Mouse (Mus musculus): ENCODE measurements around the gene Tex19.1. TPM values are rescaled to one million over a fixed set of nuclear protein-coding genes. Genes with fewer than 3 reads are reported as not detected.

Gene Tex19.1
- polyA plus RNA-seq, 1 experiment, result not detected

DNA sequence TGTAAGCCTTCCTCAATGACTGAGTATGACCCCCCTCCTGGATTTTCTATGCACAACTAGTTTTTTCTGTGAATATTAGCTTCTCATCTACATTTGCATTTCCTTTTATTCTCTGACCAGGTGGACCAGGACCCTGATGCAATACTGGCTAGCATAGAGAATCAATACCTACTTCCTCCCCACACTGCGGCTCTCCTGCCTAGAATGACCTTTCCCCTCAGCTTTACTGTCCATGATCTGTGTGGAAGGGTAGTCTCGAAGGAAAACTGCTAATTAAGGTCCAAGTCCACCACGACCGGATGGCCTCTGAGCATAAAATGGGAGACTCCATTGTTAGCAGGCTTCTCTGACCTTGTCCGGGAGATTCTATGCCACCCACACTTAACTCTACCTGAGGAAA lies 8.3 kb upstream of the Tex19.1 start:
- no peak for DNase-seq
- H3K4me1 ChIP-seq (ENCODE audit: control insufficient read depth, insufficient read depth, low read length), result no peaks in the 10 kb centered on the region
- TF ChIP-seq CTCF (IDR thresholded peaks at IDR 0.05; ENCODE audit: insufficient read depth, low read length) (no peak), POLR2A (IDR thresholded peaks at IDR 0.05; ENCODE audit: borderline replicate concordance, extremely low read depth, low read depth, low read length) (no peak)
- no peak overlapping the region for H3K4me3 ChIP-seq (replicated peaks; ENCODE audit: extremely low read depth, low read depth, low read length)
- WGBS, result 88% methylated on average over 5 of the region's 5 CpGs

DNA sequence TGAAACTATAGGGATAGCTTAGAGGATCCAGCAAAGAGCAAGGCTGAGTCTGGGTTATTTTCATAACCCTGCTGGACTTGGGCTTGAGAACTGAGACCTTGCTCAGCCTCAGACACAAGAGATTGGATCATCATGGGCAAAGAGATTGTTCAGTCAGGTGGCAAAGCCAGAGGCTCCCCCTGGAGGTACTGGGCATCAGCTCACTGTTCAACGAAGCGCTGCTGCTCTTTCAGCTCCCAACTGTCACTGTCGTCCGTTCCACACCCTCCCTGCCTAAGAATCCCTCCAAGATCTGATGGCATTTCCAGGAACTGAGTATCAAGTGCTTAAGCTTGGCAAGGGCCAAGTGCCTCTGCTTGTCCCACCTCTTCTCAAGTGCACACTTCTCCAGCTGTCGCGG lies 7.2 kb upstream of the Tex19.1 start:
- WGBS, result 35% methylated on average over 6 of the region's 6 CpGs
- Histone ChIP-seq H3K4me1 (ENCODE audit: control insufficient read depth, insufficient read depth, low read length) (no peaks in the 10 kb centered on the region), H3K4me3 (replicated peaks; ENCODE audit: extremely low read depth, low read depth, low read length) (no peak overlapping the region)
- DNase-seq, result peak; percentile 8
- peak; percentile 32; the same call in 1 of the 2 replicates for TF ChIP-seq CTCF (IDR thresholded peaks at IDR 0.05; ENCODE audit: insufficient read depth, low read length)
- no peak for TF ChIP-seq POLR2A (IDR thresholded peaks at IDR 0.05; ENCODE audit: borderline replicate concordance, extremely low read depth, low read depth, low read length)

DNA sequence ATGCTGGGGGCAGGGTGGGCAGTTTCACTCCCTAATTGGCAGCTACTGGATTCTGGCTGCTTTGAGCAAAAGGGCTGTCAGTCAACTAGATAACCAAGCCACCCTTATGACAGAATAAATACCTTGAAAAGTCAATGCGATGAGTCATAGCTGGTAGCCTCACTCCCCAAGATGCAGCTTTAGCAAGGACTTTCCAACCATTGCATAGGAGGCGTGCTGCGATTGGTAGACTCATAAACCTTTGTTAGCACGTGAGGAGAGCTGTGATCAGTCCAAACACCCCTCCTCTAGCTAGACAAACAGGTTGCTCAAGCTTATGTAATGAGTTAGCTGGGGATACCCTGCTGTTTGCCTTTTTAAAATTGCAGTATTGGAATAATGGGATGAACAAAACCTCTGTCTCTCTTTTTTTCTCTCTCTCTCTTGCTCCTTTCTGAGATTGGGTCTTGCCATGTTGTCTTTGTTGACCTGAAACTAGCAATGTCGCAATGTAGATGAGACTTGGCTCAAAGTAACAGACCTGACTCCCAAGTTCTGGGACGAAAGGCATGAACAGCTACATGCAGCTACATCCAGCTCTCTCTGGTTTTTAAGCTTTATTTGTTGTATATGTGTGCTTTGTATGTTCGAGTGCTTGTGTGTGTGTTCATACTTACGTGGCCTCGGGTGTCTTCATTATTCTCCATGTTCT lies 2.5 kb upstream of the Tex19.1 start:
- no peak for TF ChIP-seq CTCF (IDR thresholded peaks at IDR 0.05; ENCODE audit: insufficient read depth, low read length)
- WGBS, result 71% methylated on average over 9 of the region's 9 CpGs
- H3K4me1 ChIP-seq (ENCODE audit: control insufficient read depth, insufficient read depth, low read length), result no peaks in the 10 kb centered on the region
- H3K4me3 ChIP-seq (replicated peaks; ENCODE audit: extremely low read depth, low read depth, low read length), result no peak overlapping the region
- DNase-seq, result no peak

DNA sequence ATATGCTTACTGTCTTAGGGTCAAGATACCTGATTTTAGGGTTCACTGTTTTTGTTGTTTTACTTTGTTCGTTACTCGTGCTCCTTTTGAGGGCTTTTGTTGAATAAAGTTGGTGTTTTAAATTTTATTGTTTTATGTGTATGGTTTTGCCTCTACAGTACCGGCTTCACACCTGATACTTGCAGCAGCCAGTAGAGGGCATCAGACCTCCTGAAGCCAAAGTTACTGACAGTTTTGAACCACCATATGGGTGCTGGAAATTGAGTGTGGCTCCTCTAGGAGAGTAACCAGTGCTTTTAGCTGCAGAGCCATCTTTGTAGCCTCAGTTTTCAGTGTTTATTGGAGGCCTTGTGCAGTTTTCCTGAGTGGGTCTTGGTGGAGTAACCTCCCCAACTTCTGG lies 2.2 kb downstream of the Tex19.1 start:
- no peak for TF ChIP-seq POLR2A (IDR thresholded peaks at IDR 0.05; ENCODE audit: borderline replicate concordance, extremely low read depth, low read depth, low read length)
- TF ChIP-seq CTCF (IDR thresholded peaks at IDR 0.05; ENCODE audit: insufficient read depth, low read length), result no peak
- DNase-seq, result no peak
- H3K4me3 ChIP-seq (replicated peaks; ENCODE audit: extremely low read depth, low read depth, low read length), result no peak overlapping the region
- 75% methylated on average over 3 of the region's 3 CpGs for WGBS
- H3K4me1 ChIP-seq (ENCODE audit: control insufficient read depth, insufficient read depth, low read length), result no peaks in the 10 kb centered on the region

DNA sequence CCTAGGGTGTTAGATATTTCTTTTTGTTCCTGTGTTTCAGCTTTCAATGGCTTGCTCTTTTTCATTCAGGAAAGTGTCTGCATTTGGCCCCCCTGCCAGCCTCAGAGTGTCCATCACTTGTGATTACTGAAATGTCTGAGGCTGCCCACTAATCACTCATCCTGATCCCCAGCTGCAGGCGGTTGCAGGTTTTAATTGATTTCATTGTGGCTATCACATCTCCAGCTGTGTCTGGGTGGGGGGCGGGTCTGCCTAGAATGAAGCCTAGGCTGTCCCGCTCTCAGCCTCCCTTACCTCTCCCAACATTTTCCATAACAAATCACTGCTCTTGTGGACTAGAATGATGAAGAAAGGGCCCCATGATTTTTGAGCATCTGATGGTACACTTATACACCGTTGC lies 8.3 kb downstream of the Tex19.1 start:
- Histone ChIP-seq H3K4me1 (ENCODE audit: control insufficient read depth, insufficient read depth, low read length) (peaks cover 3% of the 10 kb centered on the region), H3K4me3 (replicated peaks; ENCODE audit: extremely low read depth, low read depth, low read length) (no peak overlapping the region)
- DNase-seq, result no peak
- TF ChIP-seq CTCF (IDR thresholded peaks at IDR 0.05; ENCODE audit: insufficient read depth, low read length) (no peak), POLR2A (IDR thresholded peaks at IDR 0.05; ENCODE audit: borderline replicate concordance, extremely low read depth, low read depth, low read length) (no peak)
- WGBS, result 47% methylated on average over 4 of the region's 4 CpGs

DNA sequence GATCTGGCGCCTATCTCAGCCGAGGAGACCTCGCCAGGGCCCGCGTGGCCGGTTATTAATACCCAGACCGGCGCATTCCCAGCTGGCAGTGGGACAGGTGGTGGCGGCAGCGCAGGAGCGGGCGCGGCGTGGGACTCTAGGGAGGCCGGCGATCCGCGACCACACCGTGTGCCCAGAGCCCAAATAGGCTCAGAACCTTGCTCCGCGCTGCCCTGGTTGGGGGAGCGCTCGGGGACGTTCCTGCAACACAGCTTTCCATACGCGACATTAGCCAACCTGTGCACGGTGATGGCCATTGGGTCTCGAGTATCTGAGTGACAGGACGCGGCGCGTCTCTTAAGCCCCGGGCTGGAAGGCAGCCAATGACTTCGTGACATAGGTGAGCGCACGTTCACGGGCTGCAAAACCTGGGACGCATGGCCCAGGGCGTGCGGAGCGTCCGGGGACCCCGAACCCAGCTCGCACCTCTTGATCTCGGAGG lies 10.5 kb downstream of the Tex19.1 start:
- Histone ChIP-seq H3K4me1 (ENCODE audit: control insufficient read depth, insufficient read depth, low read length) (peaks cover 3% of the 10 kb centered on the region), H3K4me3 (replicated peaks; ENCODE audit: extremely low read depth, low read depth, low read length) (no peak overlapping the region)
- WGBS, result 3% methylated on average over 45 of the region's 45 CpGs
- TF ChIP-seq POLR2A (IDR thresholded peaks at IDR 0.05; ENCODE audit: borderline replicate concordance, extremely low read depth, low read depth, low read length) (no peak), CTCF (IDR thresholded peaks at IDR 0.05; ENCODE audit: insufficient read depth, low read length) (no peak)
- DNase-seq, result no peak

DNA sequence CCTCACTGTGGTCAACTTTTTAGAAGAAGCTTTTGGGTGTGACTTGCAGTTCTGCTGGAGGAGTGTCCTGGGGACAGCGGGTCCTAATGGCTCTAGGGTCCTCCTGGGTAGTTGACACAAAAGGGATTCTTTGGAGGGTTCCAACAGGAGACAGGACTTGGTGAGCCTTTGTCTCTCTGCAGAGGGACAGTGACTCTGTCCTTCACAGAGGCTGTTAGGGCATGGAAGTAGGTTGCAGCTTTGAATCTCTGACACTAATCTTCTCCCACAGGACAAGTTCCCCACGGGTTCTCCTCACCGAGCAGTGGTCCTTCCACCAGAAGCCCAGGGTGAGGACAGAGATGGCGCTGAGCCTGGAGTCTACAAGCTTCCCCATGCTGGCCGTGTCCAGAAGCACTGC lies 14.0 kb downstream of the Tex19.1 start, which contains the start of gene Uts2r:
Gene Uts2r, plus strand, starts transcription at position 301 of the 400 bp plus-strand sequence.
- Histone ChIP-seq H3K4me3 (replicated peaks; ENCODE audit: extremely low read depth, low read depth, low read length) (no peak within 1 kb of the TSS), H3K4me1 (ENCODE audit: control insufficient read depth, insufficient read depth, low read length) (peaks cover 3% of the 10 kb centered on the region)
- WGBS, result 84% methylated on average over 5 of the region's 5 CpGs
- no peak for DNase-seq
- TF ChIP-seq CTCF (IDR thresholded peaks at IDR 0.05; ENCODE audit: insufficient read depth, low read length) (no peak), POLR2A (IDR thresholded peaks at IDR 0.05; ENCODE audit: borderline replicate concordance, extremely low read depth, low read depth, low read length) (no peak)

DNA sequence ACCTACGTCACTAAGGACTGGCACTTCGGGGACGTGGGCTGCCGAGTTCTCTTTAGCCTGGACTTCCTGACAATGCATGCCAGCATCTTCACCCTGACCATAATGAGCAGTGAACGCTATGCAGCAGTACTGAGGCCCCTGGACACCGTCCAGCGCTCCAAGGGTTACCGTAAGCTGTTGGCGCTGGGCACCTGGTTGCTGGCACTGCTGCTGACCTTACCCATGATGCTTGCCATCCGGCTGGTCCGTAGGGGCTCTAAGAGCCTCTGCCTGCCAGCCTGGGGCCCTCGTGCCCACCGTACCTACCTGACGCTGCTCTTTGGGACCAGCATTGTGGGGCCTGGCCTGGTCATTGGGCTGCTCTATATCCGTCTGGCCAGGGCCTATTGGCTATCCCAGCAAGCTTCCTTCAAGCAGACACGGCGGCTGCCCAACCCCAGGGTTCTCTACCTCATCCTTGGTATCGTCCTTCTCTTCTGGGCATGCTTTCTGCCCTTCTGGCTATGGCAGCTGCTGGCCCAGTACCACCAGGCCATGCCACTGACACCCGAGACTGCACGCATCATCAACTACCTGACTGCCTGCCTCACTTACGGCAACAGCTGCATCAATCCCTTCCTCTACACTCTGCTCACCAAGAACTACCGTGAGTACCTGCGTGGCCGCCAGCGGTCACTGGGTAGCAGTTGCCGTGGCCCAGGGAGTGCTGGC lies 14.8 kb downstream of the Tex19.1 start:
- TF ChIP-seq POLR2A (IDR thresholded peaks at IDR 0.05; ENCODE audit: borderline replicate concordance, extremely low read depth, low read depth, low read length), result no peak
- TF ChIP-seq CTCF (IDR thresholded peaks at IDR 0.05; ENCODE audit: insufficient read depth, low read length), result no peak

DNA sequence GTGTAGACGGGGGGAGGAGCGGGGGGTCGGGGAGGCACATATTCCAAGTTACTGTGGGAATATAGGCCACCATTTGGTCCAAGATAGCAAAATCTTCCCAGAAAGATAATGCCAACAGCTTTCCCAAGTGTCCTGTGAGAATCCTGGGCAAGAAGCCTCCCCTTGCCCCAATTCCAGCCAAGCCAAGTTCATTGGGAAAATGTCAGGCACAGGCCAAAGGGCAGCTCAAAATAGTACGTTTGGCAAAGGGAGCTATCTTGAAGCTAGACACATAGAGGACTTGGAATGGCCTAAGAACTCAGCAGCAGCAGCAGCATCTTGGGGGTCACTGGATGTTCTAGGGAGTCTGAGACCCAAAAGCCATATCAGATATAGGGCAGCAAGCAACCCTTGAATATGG lies 17.8 kb downstream of the Tex19.1 start:
- Histone ChIP-seq H3K4me3 (replicated peaks; ENCODE audit: extremely low read depth, low read depth, low read length) (no peak overlapping the region), H3K4me1 (ENCODE audit: control insufficient read depth, insufficient read depth, low read length) (no peaks in the 10 kb centered on the region)
- TF ChIP-seq CTCF (IDR thresholded peaks at IDR 0.05; ENCODE audit: insufficient read depth, low read length), result no peak
- TF ChIP-seq POLR2A (IDR thresholded peaks at IDR 0.05; ENCODE audit: borderline replicate concordance, extremely low read depth, low read depth, low read length), result no peak
- WGBS, result 78% methylated on average over 4 of the region's 4 CpGs
- no peak for DNase-seq

More for the DNA sequence above, 14.8 kb downstream of the Tex19.1 start:
- H3K4me1 ChIP-seq (ENCODE audit: control insufficient read depth, insufficient read depth, low read length), result peaks cover 3% of the 10 kb centered on the region
- H3K4me3 ChIP-seq (replicated peaks; ENCODE audit: extremely low read depth, low read depth, low read length), result no peak overlapping the region
- 92% methylated on average over 26 of the region's 26 CpGs for WGBS
- no peak for DNase-seq

DNA sequence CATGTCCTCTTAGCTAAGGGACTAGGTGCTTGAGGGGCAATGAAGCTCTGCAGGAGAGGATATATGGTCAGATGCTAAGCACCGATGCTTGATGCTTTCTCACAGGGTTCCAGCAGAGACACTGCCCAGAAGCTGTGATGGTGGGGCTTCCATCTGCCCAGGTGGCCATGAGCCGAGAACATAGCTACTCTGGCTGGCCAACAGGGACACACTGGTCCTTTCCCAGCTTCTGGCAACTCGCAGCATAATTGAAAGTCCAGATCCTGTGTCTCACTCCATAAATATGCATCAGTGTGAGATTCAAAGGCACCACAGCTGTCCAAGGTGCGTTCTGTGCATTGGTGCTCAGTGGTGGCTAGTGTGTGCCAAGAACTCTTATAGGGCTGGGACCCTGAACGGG lies 27.3 kb downstream of the Tex19.1 start:
- Histone ChIP-seq H3K4me3 (replicated peaks; ENCODE audit: extremely low read depth, low read depth, low read length) (no peak overlapping the region), H3K4me1 (ENCODE audit: control insufficient read depth, insufficient read depth, low read length) (no peaks in the 10 kb centered on the region)
- no peak for DNase-seq
- TF ChIP-seq CTCF (IDR thresholded peaks at IDR 0.05; ENCODE audit: insufficient read depth, low read length) (no peak), POLR2A (IDR thresholded peaks at IDR 0.05; ENCODE audit: borderline replicate concordance, extremely low read depth, low read depth, low read length) (no peak)
- 83% methylated on average over 5 of the region's 5 CpGs for WGBS
